Mouse (Mus musculus): ENCODE results near the gene Etd. TPM values are rescaled to one million over a fixed set of nuclear protein-coding genes. Genes with fewer than 3 reads are reported as not detected.
"Not testable (repeated sequence)": the region's sequence is repeated elsewhere in the genome, so short reads cannot be mapped to it uniquely, and the experiment has no call there.

The Etd gene
- not detected in 2 replicates for polyA plus RNA-seq (2015; fragmentation: Nextera tagmentation; extraction: Ambion mirVana)

DNA sequence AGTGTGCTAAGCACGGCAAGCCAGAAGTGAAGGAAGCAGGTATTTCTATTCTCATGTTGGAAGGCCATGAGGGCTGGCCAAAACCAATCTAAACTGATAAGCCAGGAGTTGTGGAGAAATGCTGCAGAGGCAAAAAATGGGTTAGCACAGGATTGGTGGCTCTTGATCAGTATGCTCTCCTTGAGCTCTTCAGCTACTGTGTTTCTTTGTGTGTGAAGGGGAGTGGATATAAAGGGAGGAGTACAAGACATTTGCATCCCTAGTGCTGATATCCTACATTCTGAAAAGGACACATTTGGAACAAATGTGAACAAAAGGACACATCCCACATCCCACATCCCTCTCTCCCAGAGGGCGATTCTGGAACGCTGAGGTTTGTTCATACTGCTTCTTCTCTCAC, at the start of gene Etd:
TSS of gene Etd (plus strand) at position 301 of the 400 bp plus-strand sequence.
- no peaks in the 10 kb centered on the region for H3K9me3 ChIP-seq (ENCODE audit: control insufficient read depth, low read length)
- no peak for DNase-seq (ENCODE audit: low spot score)
- no peaks in the 10 kb centered on the region for H3K36me3 ChIP-seq (ENCODE audit: control insufficient read depth, insufficient read depth, low read length)
- H3K4me1 ChIP-seq (replicated peaks; ENCODE audit: control insufficient read depth, insufficient read depth), result no peaks in the 10 kb centered on the region
- TF ChIP-seq CTCF (IDR thresholded peaks at IDR 0.05; ENCODE audit: low read depth), result no peak
- TF ChIP-seq EP300 (optimal IDR thresholded peaks at IDR 0.05), result no peak
- H3K4me3 ChIP-seq (ENCODE audit: low read depth, low read length), result no peak within 1 kb of the TSS
- WGBS, result 81% methylated on average over 3 of the region's 3 CpGs
- no peaks in the 10 kb centered on the region for H3K27me3 ChIP-seq (ENCODE audit: control insufficient read depth, insufficient read depth, low read length)
- H3K27ac ChIP-seq (replicated peaks), result no peak within 1 kb of the TSS
- no peak within 1 kb of the TSS for H3K9ac ChIP-seq (ENCODE audit: low read length)
- no peak for ATAC-seq (ENCODE audit: low FRiP score, low TSS enrichment)
- no peak within 1 kb of the TSS for H3K4me2 ChIP-seq (replicated peaks; ENCODE audit: low read depth)

DNA sequence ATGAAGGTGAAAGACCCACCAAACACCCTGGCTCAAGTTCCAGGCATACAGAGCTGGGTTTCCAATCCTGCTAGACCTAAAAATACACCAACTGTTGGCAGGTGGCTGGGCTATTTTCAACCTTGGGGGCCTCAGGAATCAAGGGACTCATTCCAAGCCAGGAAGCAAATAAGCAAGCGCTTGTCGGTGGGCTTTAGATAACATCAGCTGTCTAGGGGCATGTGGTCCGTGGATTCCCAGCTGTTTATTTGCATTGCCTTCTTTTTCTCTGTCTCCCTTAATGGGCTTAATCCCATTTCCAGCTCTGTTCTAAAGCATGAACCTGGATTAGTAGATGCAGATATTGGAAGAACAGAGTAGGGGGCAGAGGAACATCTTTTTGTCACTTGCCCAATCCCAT, 48.4 kb upstream of the Etd start:
- DNase-seq (ENCODE audit: low spot score) (no peak), ATAC-seq (ENCODE audit: low FRiP score, low TSS enrichment) (no peak)

DNA sequence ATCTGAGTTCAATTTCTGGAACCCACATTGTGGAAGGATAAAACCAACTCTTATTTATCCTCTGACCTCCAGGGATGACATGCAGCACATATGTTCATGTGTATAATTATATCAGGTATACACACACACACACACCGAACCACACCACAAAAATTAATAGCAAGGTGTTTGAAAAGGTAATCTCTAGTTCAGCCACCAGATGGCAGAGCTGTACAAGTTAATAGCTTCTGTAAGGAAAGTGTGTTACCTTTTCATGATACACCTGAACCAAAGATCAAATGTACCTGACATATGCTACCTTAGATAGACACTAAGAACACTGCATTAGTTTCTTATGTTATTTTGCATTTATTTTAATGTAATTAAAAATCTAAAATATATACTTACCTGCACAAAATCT, 1.8 kb upstream of the Etd start:
- Histone ChIP-seq H3K4me3 (ENCODE audit: low read depth, low read length) (no peak overlapping the region), H3K27ac (replicated peaks) (no peak overlapping the region), H3K9me3 (ENCODE audit: control insufficient read depth, low read length) (no peaks in the 10 kb centered on the region), H3K4me1 (replicated peaks; ENCODE audit: control insufficient read depth, insufficient read depth) (no peaks in the 10 kb centered on the region), H3K9ac (ENCODE audit: low read length) (no peak overlapping the region), H3K27me3 (ENCODE audit: control insufficient read depth, insufficient read depth, low read length) (no peaks in the 10 kb centered on the region), H3K36me3 (ENCODE audit: control insufficient read depth, insufficient read depth, low read length) (no peaks in the 10 kb centered on the region), H3K4me2 (replicated peaks; ENCODE audit: low read depth) (no peak overlapping the region)
- TF ChIP-seq EP300 (optimal IDR thresholded peaks at IDR 0.05), result no peak
- peak; percentile 66 for TF ChIP-seq CTCF (IDR thresholded peaks at IDR 0.05; ENCODE audit: low read depth)
- no peak for ATAC-seq (ENCODE audit: low FRiP score, low TSS enrichment)
- WGBS, result 59% methylated on average over 1 of the region's 1 CpGs
- no peak for DNase-seq (ENCODE audit: low spot score)

More for the DNA sequence above, 48.4 kb upstream of the Etd start:
- Histone ChIP-seq H3K9me3 (ENCODE audit: control insufficient read depth, low read length) (no peaks in the 10 kb centered on the region), H3K4me2 (replicated peaks; ENCODE audit: low read depth) (no peak overlapping the region), H3K27ac (replicated peaks) (no peak overlapping the region), H3K4me3 (ENCODE audit: low read depth, low read length) (no peak overlapping the region), H3K4me1 (replicated peaks; ENCODE audit: control insufficient read depth, insufficient read depth) (no peaks in the 10 kb centered on the region), H3K36me3 (ENCODE audit: control insufficient read depth, insufficient read depth, low read length) (no peaks in the 10 kb centered on the region), H3K9ac (ENCODE audit: low read length) (no peak overlapping the region), H3K27me3 (ENCODE audit: control insufficient read depth, insufficient read depth, low read length) (no peaks in the 10 kb centered on the region)
- WGBS, result 62% methylated on average over 3 of the region's 3 CpGs
- TF ChIP-seq EP300 (optimal IDR thresholded peaks at IDR 0.05) (no peak), CTCF (IDR thresholded peaks at IDR 0.05; ENCODE audit: low read depth) (no peak)

DNA sequence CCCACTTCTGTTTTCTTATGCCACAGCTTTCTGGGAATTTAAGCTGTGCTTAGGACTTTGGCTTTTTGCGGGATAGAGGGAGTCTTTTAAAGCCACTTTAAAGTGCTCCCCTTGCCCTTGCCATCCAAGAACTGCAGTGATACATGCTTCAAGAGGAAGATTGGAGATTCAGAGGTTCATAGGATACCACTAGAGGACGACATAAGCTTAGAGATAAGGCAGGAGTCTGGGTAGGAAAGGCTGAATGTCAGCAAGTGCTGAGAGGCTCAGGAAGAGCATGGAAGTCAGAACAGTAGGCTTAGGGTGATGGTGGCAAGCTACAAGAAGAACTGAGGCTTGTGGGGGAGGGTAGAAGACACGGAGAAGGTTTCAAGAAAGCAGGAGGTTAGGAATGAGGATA, 24.9 kb downstream of the Etd start:
- H3K9me3 ChIP-seq (ENCODE audit: control insufficient read depth, low read length), result no peaks in the 10 kb centered on the region
- H3K27ac ChIP-seq (replicated peaks), result no peak overlapping the region
- H3K4me3 ChIP-seq (ENCODE audit: low read depth, low read length), result no peak overlapping the region
- H3K4me1 ChIP-seq (replicated peaks; ENCODE audit: control insufficient read depth, insufficient read depth), result no peaks in the 10 kb centered on the region
- WGBS, result 39% methylated on average over 3 of the region's 3 CpGs
- H3K9ac ChIP-seq (ENCODE audit: low read length), result no peak overlapping the region
- no peak overlapping the region for H3K4me2 ChIP-seq (replicated peaks; ENCODE audit: low read depth)
- ATAC-seq (ENCODE audit: low FRiP score, low TSS enrichment), result no peak
- H3K27me3 ChIP-seq (ENCODE audit: control insufficient read depth, insufficient read depth, low read length), result no peaks in the 10 kb centered on the region
- DNase-seq (ENCODE audit: low spot score), result no peak
- TF ChIP-seq EP300 (optimal IDR thresholded peaks at IDR 0.05) (no peak), CTCF (IDR thresholded peaks at IDR 0.05; ENCODE audit: low read depth) (peak; percentile 55)
- H3K36me3 ChIP-seq (ENCODE audit: control insufficient read depth, insufficient read depth, low read length), result no peaks in the 10 kb centered on the region

DNA sequence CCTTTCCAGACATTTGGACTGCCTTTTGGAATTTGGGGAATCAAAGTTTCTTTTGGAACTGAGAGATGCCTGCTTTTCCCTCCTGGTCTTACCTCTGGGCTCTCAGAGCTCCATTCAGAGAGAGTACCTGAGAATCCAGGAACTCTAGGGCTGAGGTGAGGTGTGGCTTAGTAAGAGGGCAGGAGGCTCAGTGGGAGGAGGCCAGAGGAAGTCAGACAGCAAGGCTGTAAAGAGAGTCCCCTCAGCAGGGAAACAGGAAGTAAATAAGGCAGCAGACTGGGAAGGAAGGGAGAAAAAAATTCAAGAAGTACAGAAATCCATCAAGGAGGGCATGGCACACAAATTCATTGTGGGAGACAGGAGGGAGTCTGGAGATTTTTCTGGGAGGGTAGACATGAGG, 29.5 kb downstream of the Etd start:
- not testable (repeated sequence) for H3K27ac ChIP-seq (replicated peaks); H3K9me3 ChIP-seq (ENCODE audit: control insufficient read depth, low read length); H3K9ac ChIP-seq (ENCODE audit: low read length); H3K36me3 ChIP-seq (ENCODE audit: control insufficient read depth, insufficient read depth, low read length); H3K4me1 ChIP-seq (replicated peaks; ENCODE audit: control insufficient read depth, insufficient read depth); H3K4me2 ChIP-seq (replicated peaks; ENCODE audit: low read depth); H3K27me3 ChIP-seq (ENCODE audit: control insufficient read depth, insufficient read depth, low read length); DNase-seq (ENCODE audit: low spot score); ATAC-seq (ENCODE audit: low FRiP score, low TSS enrichment); H3K4me3 ChIP-seq (ENCODE audit: low read depth, low read length)

Other genes starting within 250 kb of the Etd start
- gene Plac1, start 194.8 kb upstream of the Etd start, polyA plus RNA-seq (2015; fragmentation: Nextera tagmentation; extraction: Ambion mirVana), result 1.2 and 1.6 TPM in 2 replicates
- 3.4 and 4.0 TPM in 2 replicates for gene Fam122b, start 165.1 kb upstream of the Etd start, polyA plus RNA-seq (2015; fragmentation: Nextera tagmentation; extraction: Ambion mirVana)
- gene Fam122c, start 161.5 kb upstream of the Etd start, polyA plus RNA-seq (2015; fragmentation: Nextera tagmentation; extraction: Ambion mirVana), result not detected in 2 replicates
- 28.9 and 30.0 TPM in 2 replicates for gene Mospd1, start 64.4 kb upstream of the Etd start, polyA plus RNA-seq (2015; fragmentation: Nextera tagmentation; extraction: Ambion mirVana)
- gene Rtl8c, start 173.1 kb downstream of the Etd start, polyA plus RNA-seq (2015; fragmentation: Nextera tagmentation; extraction: Ambion mirVana), result 20.0 and 23.6 TPM in 2 replicates
- not detected in 2 replicates for gene Gm14597, start 174.1 kb downstream of the Etd start, polyA plus RNA-seq (2015; fragmentation: Nextera tagmentation; extraction: Ambion mirVana)
- gene Rtl8a, start 208.8 kb downstream of the Etd start, polyA plus RNA-seq (2015; fragmentation: Nextera tagmentation; extraction: Ambion mirVana), result 43.9 and 47.6 TPM in 2 replicates
- 37.0 and 41.6 TPM in 2 replicates for gene Rtl8b, start 235.5 kb downstream of the Etd start, polyA plus RNA-seq (2015; fragmentation: Nextera tagmentation; extraction: Ambion mirVana)